Mouse (Mus musculus) lung, adult 2 months (tissue): Measurements from ENCODE around the gene Gpr137.
"Not testable (repeated sequence)": the region's sequence is repeated elsewhere in the genome, so short reads cannot be mapped to it uniquely, and the experiment has no call there.

Source experiments
- CTCF ChIP-seq: fragments of 200-500 bp; IDR thresholded peaks from 2 replicates; pipeline ENCODE4 v1.5.1; 2011; ENCODE audit warnings: mild to moderate bottlenecking, low read length, control low read depth; ENCODE audit not compliant: insufficient read depth
- POLR2A ChIP-seq: fragments of 200-500 bp; IDR thresholded peaks from 2 replicates; pipeline ENCODE4 v1.6.1; 2011; ENCODE audit warnings: low read depth, mild to moderate bottlenecking, control low read depth, low read length, borderline replicate concordance; ENCODE audit errors: extremely low read depth

DNA sequence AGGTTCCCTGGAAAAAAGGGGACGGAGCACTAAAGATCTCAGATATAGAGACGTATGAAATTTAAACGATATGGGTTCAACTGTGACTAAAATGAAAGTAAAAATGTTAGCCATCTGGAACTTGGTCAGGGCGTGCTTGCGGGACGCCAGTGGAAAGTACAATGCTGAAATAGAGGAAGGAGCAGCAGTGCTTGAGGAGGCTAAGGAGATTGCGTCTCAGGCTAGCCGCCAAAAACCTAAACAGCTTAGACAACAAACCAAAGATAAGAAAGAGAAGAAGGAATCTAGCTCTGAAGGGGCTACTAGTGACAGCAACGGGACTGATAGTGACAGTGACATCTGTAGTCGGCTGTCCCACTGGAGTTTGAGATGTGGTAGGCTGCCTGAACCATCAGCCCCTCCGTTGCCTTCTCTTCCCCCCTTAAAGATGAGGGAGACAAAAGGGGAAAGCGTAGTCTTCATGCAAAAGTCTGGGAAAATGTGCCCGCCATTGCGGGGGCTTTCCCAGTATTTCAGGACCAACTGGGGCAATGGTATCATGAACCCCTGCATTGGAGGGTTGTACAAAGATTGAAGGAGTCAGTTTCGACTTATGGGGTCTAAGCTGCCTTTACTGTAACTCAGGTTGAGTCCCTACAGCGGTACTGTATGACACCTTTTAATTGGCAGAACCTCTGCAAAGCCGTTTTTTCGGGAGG is 46.5 kb downstream of the Gpr137 start:
- TF ChIP-seq CTCF, POLR2A: not testable (repeated sequence)
